Mouse (Mus musculus): ENCODE measurements at regions not wholly inside any gene's neighbourhood (a gene's known extent, or its start where the extent isn't known, plus 50 kb on each side); places are given as distances from the start of the nearest gene placed in this dataset.
A peak's percentile ranks its signal among the peaks of the same experiment; 100 is the strongest.

- peak; percentile 29; the same call in 1 of the 2 replicates for ATAC-seq (replicated peaks; ENCODE audit: poor library complexity)
Measured at GRCm38 (mm10) chr12:31130434-31130833, 56.8 kb downstream of the Fam110c start.

GRCm38 (mm10) chr12:31134465-31134992, 60.9 kb downstream of the Fam110c start:
- ATAC-seq (replicated peaks; ENCODE audit: poor library complexity) = no peak

GRCm38 (mm10) chr12:31136364-31136763, 62.7 kb downstream of the Fam110c start:
- ATAC-seq (replicated peaks; ENCODE audit: poor library complexity) = no peak

- no peak for ATAC-seq (replicated peaks; ENCODE audit: poor library complexity)
Measured at GRCm38 (mm10) chr12:31136911-31137310, 63.2 kb downstream of the Fam110c start.

GRCm38 (mm10) chr12:31137431-31137830, 63.8 kb downstream of the Fam110c start:
- ATAC-seq (replicated peaks; ENCODE audit: poor library complexity) = no peak

- no peak for ATAC-seq (replicated peaks; ENCODE audit: poor library complexity)
Measured at GRCm38 (mm10) chr12:31139853-31140252, 66.2 kb downstream of the Fam110c start.

- ATAC-seq (replicated peaks; ENCODE audit: poor library complexity) = no peak
Measured at GRCm38 (mm10) chr12:31143266-31143665, 69.6 kb downstream of the Fam110c start.

- no peak for ATAC-seq (replicated peaks; ENCODE audit: poor library complexity)
Measured at GRCm38 (mm10) chr12:31145032-31145781, 71.5 kb downstream of the Fam110c start.

GRCm38 (mm10) chr12:31148417-31149356, 75.0 kb downstream of the Fam110c start:
- ATAC-seq (replicated peaks; ENCODE audit: poor library complexity) = no peak

- no peak for ATAC-seq (replicated peaks; ENCODE audit: poor library complexity)
Measured at GRCm38 (mm10) chr12:31153720-31154119, 80.1 kb downstream of the Fam110c start.

- ATAC-seq (replicated peaks; ENCODE audit: poor library complexity) = no peak
Measured at GRCm38 (mm10) chr12:31154608-31155011, 80.9 kb downstream of the Fam110c start.

- no peak for ATAC-seq (replicated peaks; ENCODE audit: poor library complexity)
Measured at GRCm38 (mm10) chr12:31156154-31156720, 82.6 kb downstream of the Fam110c start.

- ATAC-seq (replicated peaks; ENCODE audit: poor library complexity) = no peak
Measured at GRCm38 (mm10) chr12:31157453-31157852, 83.1 kb upstream of the Gm6993 start.

GRCm38 (mm10) chr12:31157890-31158289, 82.7 kb upstream of the Gm6993 start:
- no peak for ATAC-seq (replicated peaks; ENCODE audit: poor library complexity)

GRCm38 (mm10) chr12:31158885-31159284, 81.7 kb upstream of the Gm6993 start:
- no peak for ATAC-seq (replicated peaks; ENCODE audit: poor library complexity)

GRCm38 (mm10) chr12:31159378-31159777, 81.2 kb upstream of the Gm6993 start:
- no peak for ATAC-seq (replicated peaks; ENCODE audit: poor library complexity)

- peak; percentile 65 for ATAC-seq (replicated peaks; ENCODE audit: poor library complexity)
Measured at GRCm38 (mm10) chr12:31168221-31168890, 72.2 kb upstream of the Gm6993 start.

GRCm38 (mm10) chr12:31170111-31170510, 70.5 kb upstream of the Gm6993 start:
- ATAC-seq (replicated peaks; ENCODE audit: poor library complexity) = peak; percentile 70

GRCm38 (mm10) chr12:31170546-31171160, 69.9 kb upstream of the Gm6993 start:
- 0 out of 2 replicates have a peak, but pooled peaks have one; percentile 17 for ATAC-seq (replicated peaks; ENCODE audit: poor library complexity)

GRCm38 (mm10) chr12:31171992-31172391, 68.6 kb upstream of the Gm6993 start:
- ATAC-seq (replicated peaks; ENCODE audit: poor library complexity) = no peak
